Mouse (Mus musculus) gastrocnemius, adult 2 months (tissue): ENCODE results near the gene Rps27l. TPM values are rescaled to one million over a fixed set of nuclear protein-coding genes. Genes with fewer than 3 reads are reported as not detected.
"Not testable (repeated sequence)": the region's sequence is repeated elsewhere in the genome, so short reads cannot be mapped to it uniquely, and the experiment has no call there.

Source experiments
- DNase-seq: peaks from one replicate; pipeline ENCODE4 v3.0.0; 2022
- H3K27ac ChIP-seq: fragments of 200-600 bp; 2 replicates; pipeline ENCODE4 v1.8.1; 2022; ENCODE audit warnings: mild to moderate bottlenecking
- H3K4me3 ChIP-seq: fragments of 200-600 bp; 2 replicates; pipeline ENCODE4 v1.8.1; 2022; ENCODE audit warnings: mild to moderate bottlenecking, moderate library complexity
- CTCF ChIP-seq: fragments of 200-600 bp; IDR thresholded peaks from 2 replicates; pipeline ENCODE4 v1.8.1; 2022; ENCODE audit warnings: antibody characterized with exemption, mild to moderate bottlenecking, moderate library complexity
- intact Hi-C: fragments of 180-260 bp; cut with DNase I; formaldehyde crosslinking; loops from one replicate; pipeline ENCODE4 v1.15.1; 2025
- long read RNA-seq, 2 experiments: library from polyadenylated mRNA; stranded (forward); transcript quantifications; one replicate each; pipeline ENCODE4 v2.0.0; 2021
- total RNA-seq, 2 experiments: library from RNA; stranded (reverse); gene quantifications; 2 replicates each; pipeline ENCODE4 v1.2.3; 2021

Rps27l gene
- total RNA-seq = 100 to 1,000 TPM; 191 to 213 TPM
- long read RNA-seq, experiment 1, transcript Rps27l-201 (4 exons, 499 nt) = major isoform, 85 of 88 reads
- long read RNA-seq, experiment 1, partial matches to known transcripts = 2 of 88 reads
- long read RNA-seq, experiment 1, other reads (novel, unspliced or antisense) = 0 of 88 reads
- long read RNA-seq, experiment 2, transcript Rps27l-201 (4 exons, 499 nt) = major isoform, 84 of 90 reads
- long read RNA-seq, experiment 2, partial matches to known transcripts = 3 of 90 reads
- long read RNA-seq, experiment 2, other reads (novel, unspliced or antisense) = 2 of 90 reads

- intact Hi-C loops = no loop called here
- no peak for TF ChIP-seq CTCF
- peak within 1 kb of the TSS; percentile 98 for H3K27ac ChIP-seq
- peak within 1 kb of the TSS; percentile 95 for H3K4me3 ChIP-seq
- DNase-seq = peak; percentile 97
Observed at GRCm38 (mm10) chr9:66945647-66946641, at the start of gene Rps27l. Rps27l (plus strand) TSS chr9:66946086.

GRCm38 (mm10) chr9:66896951-66897350 is 48.9 kb upstream of the Rps27l start:
- no peak overlapping the region for H3K27ac ChIP-seq
- H3K4me3 ChIP-seq = no peak overlapping the region
- no peak for TF ChIP-seq CTCF
- intact Hi-C loops = no loop called here
- no peak for DNase-seq

DNA sequence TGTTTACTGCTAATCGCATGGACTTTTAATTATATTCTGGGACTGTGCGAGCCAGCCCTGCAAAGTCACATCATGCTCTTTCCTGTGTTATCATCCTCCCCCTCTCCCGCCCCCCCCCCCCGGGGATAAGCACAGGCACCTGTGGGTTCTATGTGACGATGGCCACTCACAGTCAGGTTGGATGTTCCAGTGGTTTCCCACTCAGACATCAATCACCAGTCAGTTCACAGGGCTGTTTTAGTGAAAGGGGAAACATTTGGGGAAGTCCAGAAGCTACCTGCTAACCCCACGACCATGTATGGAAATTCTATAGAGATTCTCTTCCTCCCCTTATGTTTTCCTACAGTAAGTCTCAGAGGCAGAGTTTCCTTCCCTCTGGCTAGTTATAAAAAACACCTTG is 48.0 kb upstream of the Rps27l start:
- intact Hi-C loops = no loop called here
- H3K4me3 ChIP-seq = no peak overlapping the region
- H3K27ac ChIP-seq = no peak overlapping the region
- TF ChIP-seq CTCF = no peak
- DNase-seq = no peak

DNA sequence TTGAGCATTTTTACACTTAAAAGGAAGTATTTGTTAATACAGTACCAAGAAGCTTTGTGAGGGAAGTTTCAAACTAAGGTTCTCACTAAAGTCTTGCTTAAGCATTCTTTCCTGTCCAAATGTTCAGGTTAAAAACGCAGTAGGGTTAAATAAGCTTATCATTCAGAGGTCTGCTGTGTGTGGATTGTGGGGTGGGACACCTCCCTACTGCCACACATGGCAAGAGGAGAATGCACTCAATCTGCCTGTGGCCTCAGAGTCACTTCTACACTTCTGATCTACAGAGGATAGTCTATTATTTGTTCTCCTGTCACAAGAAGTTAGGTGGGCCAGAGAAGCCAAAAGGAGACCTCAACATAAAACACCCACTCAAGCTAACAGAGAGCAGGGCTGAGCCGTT is 46.8 kb upstream of the Rps27l start:
- DNase-seq = no peak
- H3K27ac ChIP-seq = no peak overlapping the region
- TF ChIP-seq CTCF = no peak
- no peak overlapping the region for H3K4me3 ChIP-seq
- intact Hi-C loops = no loop called here

DNA sequence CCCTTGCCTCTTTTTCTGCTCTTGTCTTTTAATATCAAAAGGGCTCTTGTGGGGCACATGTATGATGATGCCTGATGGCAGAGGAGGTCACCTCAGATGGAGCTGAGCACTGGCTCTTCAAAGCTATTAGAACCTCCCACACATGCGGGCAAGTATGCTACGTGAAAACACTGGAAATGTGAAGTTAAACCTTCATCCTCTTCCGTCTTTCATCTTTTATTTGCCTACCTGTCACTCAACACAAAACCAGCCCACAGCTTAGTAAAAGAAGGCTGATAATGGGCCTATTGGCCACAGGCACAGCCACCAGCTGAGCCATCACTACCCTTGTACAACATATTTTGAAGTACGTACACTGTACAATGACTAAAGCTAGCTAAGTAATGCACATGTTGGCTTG is 46.4 kb upstream of the Rps27l start:
- TF ChIP-seq CTCF = no peak
- DNase-seq = no peak
- Histone ChIP-seq H3K4me3 (no peak overlapping the region), H3K27ac (no peak overlapping the region)
- intact Hi-C loops = no loop called here

GRCm38 (mm10) chr9:66905990-66906389 is 39.9 kb upstream of the Rps27l start:
- intact Hi-C loops = no loop called here

DNA sequence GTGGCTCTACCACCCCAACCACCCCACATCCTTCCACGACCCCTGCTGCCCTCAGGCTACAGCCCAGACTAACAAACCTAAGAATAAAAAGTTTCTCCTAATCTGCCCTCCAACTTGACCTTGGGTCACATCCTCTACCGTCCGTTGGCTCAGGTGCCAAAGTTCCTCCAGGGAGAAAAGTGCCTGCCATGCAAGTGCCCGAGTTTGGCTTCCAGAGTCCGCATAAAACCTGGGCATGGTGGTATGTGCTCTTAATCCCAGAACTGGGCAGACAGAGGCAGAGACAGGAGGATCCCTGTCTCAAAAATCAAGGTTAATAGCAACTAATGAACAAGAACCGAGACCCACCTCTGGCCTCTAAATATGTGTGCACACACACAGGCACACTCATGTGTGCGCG is 38.8 kb upstream of the Rps27l start:
- no peak for TF ChIP-seq CTCF
- H3K4me3 ChIP-seq = no peak overlapping the region
- intact Hi-C loops = no loop called here
- H3K27ac ChIP-seq = no peak overlapping the region
- DNase-seq = no peak

More at GRCm38 (mm10) chr9:66905990-66906389, 39.9 kb upstream of the Rps27l start:
- no peak for DNase-seq
- TF ChIP-seq CTCF = no peak
- Histone ChIP-seq H3K4me3 (no peak overlapping the region), H3K27ac (no peak overlapping the region)

GRCm38 (mm10) chr9:66907746-66908397 is 38.0 kb upstream of the Rps27l start:
- no peak for TF ChIP-seq CTCF
- Histone ChIP-seq H3K4me3 (no peak overlapping the region), H3K27ac (no peak overlapping the region)
- DNase-seq = no peak
- intact Hi-C loops = no loop called here

GRCm38 (mm10) chr9:66909922-66910321 is 36.0 kb upstream of the Rps27l start:
- Histone ChIP-seq H3K27ac (no peak overlapping the region), H3K4me3 (no peak overlapping the region)
- TF ChIP-seq CTCF = no peak
- intact Hi-C loops = no loop called here
- no peak for DNase-seq

- no peak for TF ChIP-seq CTCF
- intact Hi-C loops = no loop called here
- H3K27ac ChIP-seq = no peak overlapping the region
- no peak for DNase-seq
- H3K4me3 ChIP-seq = no peak overlapping the region
Observed at GRCm38 (mm10) chr9:66910677-66911076, 35.2 kb upstream of the Rps27l start.

DNA sequence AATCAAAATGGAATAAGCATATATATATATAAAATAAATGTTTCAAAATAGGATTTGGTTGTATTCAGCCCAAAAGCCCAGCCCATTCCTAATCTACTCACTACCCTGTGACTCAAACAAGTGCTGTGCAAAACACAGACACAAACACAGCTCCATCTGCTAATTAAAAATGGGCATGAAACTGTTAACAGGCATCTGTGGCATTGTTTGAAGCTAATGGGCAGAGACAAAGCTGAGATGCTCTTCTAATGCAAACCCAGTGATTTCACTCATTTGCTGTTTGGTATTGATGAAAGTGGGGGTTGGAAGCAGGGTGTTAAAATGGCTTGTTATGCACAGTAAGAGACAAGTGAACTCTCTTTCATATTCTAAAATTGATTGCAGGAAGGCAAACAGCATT is 33.6 kb upstream of the Rps27l start:
- no peak for TF ChIP-seq CTCF
- DNase-seq = no peak
- intact Hi-C loops = no loop called here
- Histone ChIP-seq H3K27ac (no peak overlapping the region), H3K4me3 (no peak overlapping the region)

GRCm38 (mm10) chr9:66913254-66913934 is 32.5 kb upstream of the Rps27l start:
- DNase-seq, intact Hi-C loops, H3K4me3 ChIP-seq: not testable (repeated sequence)
- peak overlapping the region; percentile 50 for H3K27ac ChIP-seq
